Mouse (Mus musculus) CH12.LX (cell line): ENCODE measurements around the gene Sik3. TPM values are rescaled to one million over a fixed set of nuclear protein-coding genes. Genes with fewer than 3 reads are reported as not detected.

Experiments used
- DNase-seq: peaks from one replicate; pipeline ENCODE4 v3.0.0-alpha.2; 2013; ENCODE audit errors: extremely low read depth
- H3K27ac ChIP-seq: 2 replicates; pipeline ENCODE4 v1.5.1; 2012; ENCODE audit warnings: low read depth, mild to moderate bottlenecking, control low read depth, moderate library complexity; ENCODE audit not compliant: insufficient read depth
- H3K27me3 ChIP-seq: replicated peaks from 2 replicates; pipeline ENCODE3; 2012; ENCODE audit warnings: inconsistent platforms
- H3K36me3 ChIP-seq, 2 experiments: replicated peaks in 1 of 2; 2 replicates each; pipeline versions ENCODE3 to v1.6.1; 2012; ENCODE audit warnings: inconsistent platforms in 1 of 2, low read length in 1 of 2, mild to moderate bottlenecking in 1 of 2, mixed read lengths in 1 of 2, moderate library complexity in 1 of 2; ENCODE audit not compliant: control insufficient read depth in 1 of 2, insufficient read depth in 1 of 2
- H3K4me1 ChIP-seq, 2 experiments: 2 replicates each; pipeline ENCODE4 v1.6.1; 2012; ENCODE audit warnings: inconsistent platforms in 1 of 2, moderate library complexity in 1 of 2; ENCODE audit not compliant: insufficient read depth in 2 of 2, control insufficient read depth in 1 of 2
- H3K4me2 ChIP-seq: 2 replicates; pipeline ENCODE4 v1.6.1; 2012; ENCODE audit warnings: low read depth, mild to moderate bottlenecking, control low read depth; ENCODE audit not compliant: poor library complexity, insufficient read depth, severe bottlenecking
- H3K4me3 ChIP-seq, 3 experiments: fragments of 150-350 bp in 1 of 3; sonication (generic) in 1 of 3; replicated peaks in 1 of 3; 2 replicates each; pipeline versions ENCODE3 to v1.5.1; 2011 to 2012; ENCODE audit warnings: low read depth in 2 of 3, low read length in 2 of 3, mild to moderate bottlenecking in 2 of 3, moderate library complexity in 2 of 3, control low read depth in 1 of 3, improper control_type of control experiment in 1 of 3, inconsistent platforms in 1 of 3, mixed read lengths in 1 of 3; ENCODE audit not compliant: poor library complexity in 1 of 3
- H3K79me2 ChIP-seq: replicated peaks from 2 replicates; pipeline ENCODE4 v1.6.1; 2012; ENCODE audit warnings: mild to moderate bottlenecking, moderate library complexity; ENCODE audit not compliant: control insufficient read depth, poor library complexity, insufficient read depth, severe bottlenecking; ENCODE audit errors: extremely low read depth
- H3K9ac ChIP-seq: 2 replicates; pipeline ENCODE4 v1.6.1; 2012; ENCODE audit warnings: low read depth, mild to moderate bottlenecking, control low read depth, moderate library complexity; ENCODE audit not compliant: insufficient read depth
- H3K9me3 ChIP-seq: replicated peaks from 2 replicates; pipeline ENCODE3; 2012; ENCODE audit warnings: low read length, inconsistent platforms, mixed read lengths
- BHLHE40 ChIP-seq: IDR thresholded peaks from 2 replicates; pipeline ENCODE4 v1.6.1; 2011; ENCODE audit warnings: mild to moderate bottlenecking, low read depth, low read length, improper control_type of control experiment
- CHD1 ChIP-seq: IDR thresholded peaks from 2 replicates; pipeline ENCODE4 v1.6.1; 2012; ENCODE audit warnings: low read depth, low read length, improper control_type of control experiment, inconsistent platforms
- CHD2 ChIP-seq: IDR thresholded peaks from 2 replicates; pipeline ENCODE4 v1.6.1; 2011; ENCODE audit warnings: low read length, improper control_type of control experiment
- CTCF ChIP-seq, 2 experiments: IDR thresholded peaks in 1 of 2; conservative IDR thresholded peaks in 1 of 2; 2 replicates each; pipeline ENCODE4 v1.5.1; 2011 to 2012; ENCODE audit warnings: low read depth in 2 of 2, low read length in 2 of 2, improper control_type of control experiment in 1 of 2, inconsistent platforms in 1 of 2, mild to moderate bottlenecking in 1 of 2, moderate library complexity in 1 of 2
- EP300 ChIP-seq: IDR thresholded peaks from 2 replicates; pipeline ENCODE4 v1.6.1; 2011; ENCODE audit warnings: low read length, improper control_type of control experiment
- ETS1 ChIP-seq: conservative IDR thresholded peaks from 2 replicates; pipeline ENCODE4 v1.6.1; 2012; ENCODE audit warnings: low read depth, mild to moderate bottlenecking, inconsistent platforms, low read length, improper control_type of control experiment, moderate library complexity
- HCFC1 ChIP-seq: IDR thresholded peaks from 2 replicates; pipeline ENCODE4 v1.6.1; 2012; ENCODE audit warnings: low read depth, mild to moderate bottlenecking, inconsistent platforms, low read length, improper control_type of control experiment
- IRF4 ChIP-seq: IDR thresholded peaks from 2 replicates; pipeline ENCODE4 v1.6.1; 2014; ENCODE audit warnings: low read depth, mild to moderate bottlenecking, inconsistent platforms, low read length, improper control_type of control experiment
- JUND ChIP-seq: conservative IDR thresholded peaks from 2 replicates; pipeline ENCODE4 v1.6.1; 2011; ENCODE audit warnings: low read depth, low read length, improper control_type of control experiment
- MAFK ChIP-seq: IDR thresholded peaks from 2 replicates; pipeline ENCODE4 v1.6.1; 2011; ENCODE audit warnings: low read length, improper control_type of control experiment; ENCODE audit not compliant: insufficient replicate concordance
- MAX ChIP-seq: IDR thresholded peaks from 2 replicates; pipeline ENCODE4 v1.6.1; 2011; ENCODE audit warnings: low read length, improper control_type of control experiment
- MXI1 ChIP-seq: IDR thresholded peaks from 2 replicates; pipeline ENCODE4 v1.6.1; 2011; ENCODE audit warnings: mild to moderate bottlenecking, low read depth, low read length, improper control_type of control experiment
- MYC ChIP-seq: IDR thresholded peaks from 2 replicates; pipeline ENCODE4 v1.6.1; 2011; ENCODE audit warnings: low read depth, mild to moderate bottlenecking, improper control_type of control experiment, low read length
- POLR2A ChIP-seq: IDR thresholded peaks from 2 replicates; pipeline ENCODE4 v1.6.1; 2011; ENCODE audit warnings: low read depth, mild to moderate bottlenecking, improper control_type of control experiment, low read length
- POLR2AphosphoS2 ChIP-seq: IDR thresholded peaks from 2 replicates; pipeline ENCODE4 v1.6.1; 2011; ENCODE audit warnings: low read depth, low read length, improper control_type of control experiment
- USF1 ChIP-seq: IDR thresholded peaks from 2 replicates; pipeline ENCODE4 v1.6.1; 2014; ENCODE audit warnings: low read depth, mild to moderate bottlenecking, inconsistent platforms, low read length, improper control_type of control experiment
- ZKSCAN1 ChIP-seq: IDR thresholded peaks from 2 replicates; pipeline ENCODE4 v1.6.1; 2012; ENCODE audit warnings: low read depth, inconsistent platforms, low read length, improper control_type of control experiment, borderline replicate concordance
- ZMIZ1 ChIP-seq: IDR thresholded peaks from 2 replicates; pipeline ENCODE4 v1.6.1; 2012; ENCODE audit warnings: low read depth, mild to moderate bottlenecking, inconsistent platforms, low read length, improper control_type of control experiment
- ZNF384 ChIP-seq: IDR thresholded peaks from 2 replicates; pipeline ENCODE4 v1.6.1; 2012; ENCODE audit warnings: low read depth, low read length, improper control_type of control experiment, inconsistent platforms
- dilution Hi-C: fragments of 300-500 bp; cut with MboI; formaldehyde crosslinking; loops from 2 replicates; pipeline ENCODE4 v1.14.3; 2020; ENCODE audit warnings: low sequenced_read_pairs; ENCODE audit not compliant: extremely low pct_unique_long_range_greater_than_20kb, extremely low pct_ligation_motif_present
- in situ Hi-C: fragments of 300-500 bp; cut with MboI; formaldehyde crosslinking; loops from 3 replicates; pipeline ENCODE4 v1.14.3; 2019; ENCODE audit warnings: low sequenced_read_pairs, low pct_ligation_motif_present, low pct_unique_long_range_greater_than_20kb, mixed read lengths
- polyA plus RNA-seq: library from polyadenylated mRNA; unstranded; fragments of >175 nt; gene quantifications from 2 replicates; pipeline ENCODE4 v1.2.1, GENCODE M21; 2012; ENCODE audit warnings: low read depth; ENCODE audit not compliant: insufficient read length
- total RNA-seq, 2 experiments: library from RNA; depleted of rRNA; stranded (reverse); fragments of 300-350 nt in 1 of 2; fragments of >200 nt in 1 of 2; gene quantifications; 2 replicates each; pipeline ENCODE4 v1.2.3; 2012 to 2014

Gene Sik3
- total and polyA plus RNA-seq, 3 experiments, result 14.9 to 29.8 (median 21.4) TPM

- peaks cover 14 to 85% of the 10 kb centered on the region in 2 experiments for H3K4me1 ChIP-seq
- TF ChIP-seq CTCF (conservative IDR thresholded peaks at IDR 0.05 in 1 of 2, IDR thresholded peaks at IDR 0.05 in 1 of 2; ENCODE audit: low read depth in 2 of 2, low read length in 2 of 2) (no peak), ETS1 (no peak), BHLHE40 (no peak), HCFC1 (no peak), POLR2A (no peak), ZKSCAN1 (no peak), POLR2AphosphoS2 (no peak), MAFK (no peak), EP300 (no peak)
- peaks cover 9 to 41% of the 10 kb centered on the region in 2 experiments for H3K36me3 ChIP-seq
- H3K79me2 ChIP-seq, result peaks cover 19% of the 10 kb centered on the region
- no peak overlapping the region for H3K4me2 ChIP-seq
- H3K27ac ChIP-seq, result no peak overlapping the region
- dilution Hi-C loops, result no loop called here
- no peak for DNase-seq
- no peaks in the 10 kb centered on the region for H3K9me3 ChIP-seq
- no peaks in the 10 kb centered on the region for H3K27me3 ChIP-seq
- no peak overlapping the region for H3K4me3 ChIP-seq
- no peak overlapping the region for H3K9ac ChIP-seq
- in situ Hi-C loops, result no loop called here
Measured at GRCm38 (mm10) chr9:46030184-46030583, 17.6 kb downstream of the Sik3 start.

GRCm38 (mm10) chr9:46030968-46031367, 18.3 kb downstream of the Sik3 start:
- no peak overlapping the region for H3K9ac ChIP-seq
- no peak overlapping the region for H3K4me3 ChIP-seq
- DNase-seq, result no peak
- no peak overlapping the region for H3K4me2 ChIP-seq
- no peaks in the 10 kb centered on the region for H3K27me3 ChIP-seq
- H3K4me1 ChIP-seq, result peaks cover 11 to 84% of the 10 kb centered on the region in 2 experiments
- in situ Hi-C loops (no loop called here), dilution Hi-C loops (no loop called here)
- peaks cover 9 to 44% of the 10 kb centered on the region in 2 experiments for H3K36me3 ChIP-seq
- H3K9me3 ChIP-seq, result no peaks in the 10 kb centered on the region
- peaks cover 21% of the 10 kb centered on the region for H3K79me2 ChIP-seq
- TF ChIP-seq CHD1, result no peak
- no peak for TF ChIP-seq HCFC1
- TF ChIP-seq MAX, result no peak
- TF ChIP-seq MXI1, result no peak
- no peak for TF ChIP-seq USF1
- no peak for TF ChIP-seq IRF4
- no peak for TF ChIP-seq CHD2
- no peak for TF ChIP-seq ZNF384
- TF ChIP-seq ETS1, result no peak
- TF ChIP-seq MYC, result no peak
- no peak for TF ChIP-seq POLR2AphosphoS2
- TF ChIP-seq JUND, result no peak
- no peak for TF ChIP-seq ZMIZ1
- H3K27ac ChIP-seq, result no peak overlapping the region
